Mouse (Mus musculus) liver, postnatal 0 days (tissue): ENCODE results near the gene Hivep1.

Source experiments
- CTCF ChIP-seq: sonication (generic); IDR thresholded peaks from 2 replicates; pipeline ENCODE4 v1.5.1; 2016; ENCODE audit warnings: antibody characterized with exemption, low read depth
- EP300 ChIP-seq: IDR thresholded peaks from 2 replicates; pipeline ENCODE4 v1.6.1; 2016; ENCODE audit warnings: antibody characterized with exemption, low read depth, mild to moderate bottlenecking

- no peak for TF ChIP-seq CTCF
- no peak for TF ChIP-seq EP300
Observed at GRCm38 (mm10) chr13:42150462-42151127, 98.8 kb downstream of the Hivep1 start.
